Mouse (Mus musculus) fat pad, adult 2 months (tissue): ENCODE measurements around the gene Abcc2.
A peak's percentile ranks its signal among the peaks of the same experiment; 100 is the strongest.

Source experiments
- DNase-seq: peaks from one replicate; pipeline ENCODE4 v3.0.0-alpha.2; 2011; ENCODE audit warnings: low read depth, low spot score; ENCODE audit errors: extremely low read depth

Gene Abcc2

DNA sequence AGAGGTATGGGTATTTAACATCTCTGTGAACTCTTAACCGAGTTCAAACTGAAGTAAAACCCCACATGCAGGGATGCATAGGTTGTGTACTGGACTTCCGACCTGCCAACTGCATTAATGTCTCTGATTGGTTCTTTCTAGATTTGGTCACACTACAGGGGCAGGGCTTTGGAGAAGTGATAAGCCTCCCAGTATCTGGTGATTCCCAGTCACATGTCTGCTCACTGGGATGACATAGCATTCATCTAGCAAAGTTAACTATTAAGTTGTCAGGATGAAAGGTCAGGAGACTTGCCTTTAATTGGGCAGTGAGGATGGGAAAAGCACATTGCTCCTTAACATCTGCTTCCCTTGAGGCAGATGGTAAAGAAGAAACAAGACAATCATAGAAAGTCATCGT is at the start of gene Abcc2:
Gene Abcc2, plus strand, starts transcription at position 213 of the 400 bp plus-strand sequence.
- DNase-seq = no peak

DNA sequence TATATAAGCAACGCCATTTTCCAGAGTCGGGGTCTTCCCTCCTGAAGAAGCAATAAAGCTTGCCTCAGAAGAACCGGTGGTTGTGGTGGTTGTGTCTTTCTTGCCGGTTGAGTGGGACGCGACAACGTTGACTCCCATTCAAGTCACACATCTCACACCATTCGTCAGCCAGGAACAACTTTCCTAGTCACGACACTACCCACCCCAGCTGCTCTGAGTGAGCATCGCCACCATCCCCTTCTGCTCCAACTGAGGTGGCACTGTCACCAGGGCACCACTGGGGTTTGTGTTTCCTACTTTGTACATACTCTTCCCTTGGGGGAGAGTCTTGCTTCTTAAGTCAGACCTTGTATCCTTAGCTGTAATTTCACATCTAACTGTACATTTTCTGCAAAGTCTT is 43.6 kb upstream of the Abcc2 start:
- no peak for DNase-seq

GRCm38 (mm10) chr19:43743401-43743800 is 38.6 kb upstream of the Abcc2 start:
- DNase-seq = no peak

- DNase-seq = no peak
Observed at GRCm38 (mm10) chr19:43745740-43746139, 36.3 kb upstream of the Abcc2 start.

- no peak for DNase-seq
Observed at GRCm38 (mm10) chr19:43747877-43748276, 34.1 kb upstream of the Abcc2 start.

DNA sequence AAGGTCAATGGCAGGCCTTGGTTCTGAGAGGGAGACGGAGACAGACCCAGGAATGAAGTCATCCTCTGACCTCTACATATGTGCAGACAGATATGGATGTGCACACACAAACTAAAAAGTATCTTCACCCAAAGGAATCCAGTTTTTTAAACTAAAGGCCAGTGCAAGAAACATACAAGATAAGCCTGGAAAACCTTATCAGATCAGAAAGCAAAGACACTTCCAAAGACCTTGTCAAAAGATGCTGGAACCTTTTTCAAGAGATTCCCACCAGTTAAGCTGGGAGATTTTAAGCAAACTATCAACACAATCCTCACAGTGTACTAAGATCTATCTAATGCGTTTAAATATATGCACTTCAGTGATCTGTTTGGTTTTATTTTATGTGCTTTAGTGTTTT is 32.0 kb upstream of the Abcc2 start:
- no peak for DNase-seq

GRCm38 (mm10) chr19:43752489-43753225 is 29.3 kb upstream of the Abcc2 start, which contains the start of the genes Cutc and Cox15:
Cutc (plus strand) TSS chr19:43752996.
Cox15 (minus strand) TSS chr19:43753000.
- DNase-seq = peak; percentile 40

- peak; percentile 39 for DNase-seq
Observed at GRCm38 (mm10) chr19:43753226-43753835, 28.7 kb upstream of the Abcc2 start.

- DNase-seq = no peak
Observed at GRCm38 (mm10) chr19:43754237-43754636, 27.8 kb upstream of the Abcc2 start.

GRCm38 (mm10) chr19:43754872-43755271 is 27.1 kb upstream of the Abcc2 start:
- DNase-seq = no peak

GRCm38 (mm10) chr19:43760504-43760903 is 21.5 kb upstream of the Abcc2 start:
- no peak for DNase-seq

- DNase-seq = no peak
Observed at GRCm38 (mm10) chr19:43761543-43762256, 20.3 kb upstream of the Abcc2 start.

DNA sequence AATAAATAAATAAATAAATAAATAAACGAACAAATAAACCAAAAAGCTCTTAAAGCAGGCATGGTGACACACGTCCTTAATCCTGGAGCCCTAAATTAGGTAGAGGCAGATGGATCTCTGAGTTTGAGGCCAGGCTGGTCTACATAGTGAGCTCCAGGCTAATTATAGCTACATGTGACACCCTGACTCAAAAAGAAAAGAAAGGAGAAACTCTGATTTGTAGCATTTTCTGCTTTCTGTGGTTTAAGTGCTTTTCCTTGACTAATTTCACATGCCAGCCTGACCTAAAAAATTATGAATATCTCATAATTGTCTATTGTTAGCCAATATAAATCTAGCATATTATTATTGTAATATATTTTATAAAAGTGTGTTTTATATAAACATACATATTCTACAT is 19.6 kb upstream of the Abcc2 start:
- no peak for DNase-seq

DNA sequence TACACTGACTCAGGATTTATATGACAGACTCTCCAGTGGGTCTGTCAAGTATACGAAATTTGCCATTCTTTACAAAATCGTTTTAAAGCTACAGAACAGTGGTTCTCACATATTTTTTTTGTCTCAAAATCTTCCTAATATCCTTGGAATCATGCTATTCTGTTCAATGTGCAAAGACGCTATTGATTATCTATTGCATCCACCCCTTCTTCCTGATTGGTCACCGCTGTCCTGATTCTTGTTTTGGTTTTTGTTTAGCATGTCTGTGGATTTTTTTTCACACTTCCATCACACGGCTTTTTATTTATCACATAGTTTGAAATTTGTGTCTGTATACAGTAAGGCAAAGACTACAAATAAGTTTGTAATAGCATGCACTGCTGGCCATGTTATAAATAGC is 15.5 kb upstream of the Abcc2 start:
- no peak for DNase-seq

GRCm38 (mm10) chr19:43767549-43768322 is 14.3 kb upstream of the Abcc2 start:
- no peak for DNase-seq

DNA sequence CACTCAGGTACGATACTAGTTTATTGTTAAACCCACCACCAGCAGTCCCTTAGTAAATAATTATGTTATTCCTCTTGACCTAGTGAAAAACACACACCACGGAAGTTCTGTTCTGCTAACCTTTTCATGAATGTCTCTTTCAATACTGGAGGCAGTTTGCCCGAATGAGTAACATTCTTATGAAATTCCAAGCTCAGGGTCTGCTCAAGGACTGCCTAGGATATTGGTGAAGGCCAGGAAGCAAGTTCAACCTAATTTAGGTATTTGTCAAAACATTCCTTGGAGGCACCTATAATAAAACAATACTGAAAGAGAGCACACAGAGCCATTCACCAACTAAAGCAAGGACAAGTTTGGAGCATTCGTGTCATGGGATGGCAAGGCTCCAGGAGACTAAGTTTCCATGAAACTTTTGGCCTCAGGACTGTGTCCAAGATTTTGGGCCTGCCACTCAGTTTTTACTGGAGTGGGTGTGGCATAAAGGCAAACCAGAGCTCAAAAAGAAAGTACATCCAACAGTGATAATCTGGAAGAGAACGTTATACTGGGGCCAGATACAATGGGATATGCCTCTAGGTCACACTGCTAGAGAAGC is 12.5 kb upstream of the Abcc2 start:
- no peak for DNase-seq

GRCm38 (mm10) chr19:43770584-43770983 is 11.4 kb upstream of the Abcc2 start:
- no peak for DNase-seq

DNA sequence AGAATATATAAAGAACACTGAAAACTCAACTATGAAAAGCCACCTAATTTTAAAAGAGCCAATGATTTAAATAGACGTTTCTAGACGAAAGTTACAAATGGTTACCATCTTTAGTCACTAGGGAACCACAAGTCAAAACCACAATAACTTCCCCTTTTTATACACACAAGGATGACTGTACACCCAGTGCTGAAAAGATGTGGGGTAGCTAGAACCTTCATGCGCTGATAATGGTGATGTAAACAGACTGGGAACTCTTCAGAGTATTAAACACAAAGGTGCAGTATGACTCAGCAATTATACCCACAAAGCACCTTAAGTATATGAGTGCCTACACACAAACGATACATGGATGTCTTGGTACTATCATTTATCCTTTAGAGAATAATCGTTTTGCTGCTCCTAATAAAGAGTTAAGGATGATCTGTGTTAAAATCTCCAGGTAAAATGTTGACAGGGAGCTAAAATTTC is 10.5 kb upstream of the Abcc2 start:
- no peak for DNase-seq

GRCm38 (mm10) chr19:43772311-43772710 is 9.7 kb upstream of the Abcc2 start:
- no peak for DNase-seq

- no peak for DNase-seq
Observed at GRCm38 (mm10) chr19:43775433-43775832, 6.6 kb upstream of the Abcc2 start.

DNA sequence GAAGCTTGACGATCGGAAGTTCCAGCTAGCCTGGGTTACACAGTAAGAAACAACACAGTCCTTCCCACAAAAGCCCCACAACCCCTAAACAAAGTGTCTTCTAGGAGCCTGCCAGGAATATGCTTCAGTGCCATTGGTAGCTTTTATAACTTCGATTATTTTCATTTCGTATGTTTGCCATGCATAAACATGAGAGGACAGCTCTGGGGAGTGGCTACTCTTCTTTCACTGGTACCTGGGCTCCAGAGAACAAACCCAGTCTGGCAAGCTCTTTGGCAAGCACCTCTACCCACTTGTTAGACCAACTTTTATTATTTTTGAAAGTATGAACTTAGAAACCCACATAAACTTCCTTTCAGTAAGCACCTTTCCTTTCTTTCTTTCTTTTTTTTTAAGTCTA is 5.4 kb upstream of the Abcc2 start:
- DNase-seq = no peak
